Mouse (Mus musculus) left cerebral cortex, adult 18-20 months (tissue): ENCODE measurements around the gene Gabrr1. TPM values are rescaled to one million over a fixed set of nuclear protein-coding genes. Genes with fewer than 3 reads are reported as not detected.
"Not testable (repeated sequence)": the region's sequence is repeated elsewhere in the genome, so short reads cannot be mapped to it uniquely, and the experiment has no call there.

Experiments
- DNase-seq, 2 experiments: peaks; one replicate each; pipeline ENCODE4 v3.0.0; 2021 to 2022; ENCODE audit warnings: low spot score in 2 of 2, mixed read lengths in 1 of 2
- long read RNA-seq, 2 experiments: library from polyadenylated mRNA; stranded (forward); transcript quantifications; one replicate each; pipeline ENCODE4 v2.0.0; 2021
- total RNA-seq, 2 experiments: library from RNA; stranded (reverse); gene quantifications; 2 replicates each; pipeline ENCODE4 v1.2.3; 2021

The Gabrr1 gene
- total RNA-seq = under 1 TPM in 1 of 2 experiments, not detected in 1; 0.14 TPM
- long read RNA-seq, experiment 1 = 0 reads
- long read RNA-seq, experiment 2 = 0 reads

DNA sequence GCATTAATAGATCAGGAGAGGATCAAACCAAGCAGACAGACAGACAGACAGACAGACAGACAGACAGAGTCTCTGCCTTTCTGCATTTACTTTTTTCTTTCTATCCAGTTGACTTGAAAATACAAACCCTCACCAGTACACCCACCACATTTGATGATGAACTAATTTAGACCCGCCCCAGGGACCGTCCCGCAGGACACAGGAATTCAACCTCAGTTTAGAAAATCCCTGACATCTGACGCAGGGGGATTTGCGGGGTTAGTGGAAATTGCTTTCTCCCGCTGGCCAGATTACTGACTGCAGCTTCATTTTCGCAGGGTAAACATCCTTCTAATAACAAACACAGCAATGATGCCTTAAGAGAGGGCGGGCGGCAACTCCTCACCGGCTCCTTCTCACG is at the start of gene Gabrr1:
TSS of gene Gabrr1 (plus strand) at position 301 of the 400 bp plus-strand sequence.
- DNase-seq = no peak

DNA sequence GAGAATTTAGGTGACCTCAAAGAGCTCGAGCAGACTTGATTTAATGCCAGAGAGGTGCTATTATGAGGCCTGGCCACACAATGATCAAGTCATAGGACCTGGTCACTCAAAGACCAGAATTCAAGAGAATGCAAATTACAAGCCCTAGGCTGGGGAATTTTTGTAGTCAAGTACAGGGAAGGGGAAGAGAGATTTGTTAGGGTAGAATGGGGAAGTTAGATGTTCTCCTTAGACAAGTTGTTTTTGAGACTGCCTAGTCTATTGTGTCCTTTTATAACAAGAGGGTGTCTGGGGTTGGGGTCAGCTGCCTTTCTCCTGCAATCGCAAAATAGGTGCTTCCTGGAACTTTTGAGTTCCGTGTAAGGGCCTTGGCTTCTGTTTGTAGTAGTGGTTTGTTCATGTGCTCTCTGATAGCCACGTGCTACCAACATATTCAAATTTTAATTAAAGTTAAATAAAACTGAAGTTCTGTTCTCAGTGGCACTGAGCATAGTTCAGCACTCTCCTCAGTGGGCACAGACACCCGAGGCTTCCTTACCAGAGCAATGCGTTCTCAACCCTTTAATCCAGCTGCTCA is 33.1 kb upstream of the Gabrr1 start:
- no peak for DNase-seq

DNA sequence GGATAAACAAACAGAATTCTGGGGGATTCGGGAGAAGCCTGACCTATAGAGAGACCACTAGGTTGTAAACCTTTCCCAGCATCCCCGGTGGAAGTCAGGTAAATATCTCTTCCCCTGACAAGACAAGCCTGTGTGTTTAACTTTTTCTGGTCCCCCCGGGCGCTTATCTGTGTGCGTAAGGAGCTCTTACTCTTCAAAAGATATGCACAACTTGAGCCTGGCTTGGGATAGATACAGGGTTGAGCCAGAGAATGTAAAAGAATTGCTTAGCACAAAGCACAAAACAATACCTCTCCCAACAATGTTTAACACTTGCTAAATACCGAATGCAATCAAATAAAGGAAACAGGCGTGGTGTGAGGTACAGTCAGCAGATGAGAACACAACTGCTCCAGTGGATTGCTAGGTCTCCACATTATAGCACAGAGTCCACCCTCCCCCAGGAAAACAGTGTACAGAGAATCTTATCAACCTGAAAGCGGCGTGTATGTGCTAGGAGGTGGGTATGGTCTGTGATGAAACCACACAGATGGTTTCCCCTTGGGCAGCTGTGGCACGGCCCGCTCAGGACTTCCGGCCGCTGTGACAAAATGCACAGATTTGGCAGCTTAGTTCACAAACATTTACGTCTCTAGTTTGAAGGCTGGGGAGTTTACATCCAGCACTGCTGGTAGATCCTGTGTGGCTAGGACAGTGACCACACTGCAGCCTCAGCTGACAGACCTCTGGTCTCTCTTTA is 22.4 kb upstream of the Gabrr1 start:
- DNase-seq = no peak

GRCm38 (mm10) chr4:33110845-33111244 is 21.5 kb upstream of the Gabrr1 start:
- DNase-seq = no peak

GRCm38 (mm10) chr4:33111358-33111757 is 21.0 kb upstream of the Gabrr1 start:
- no peak for DNase-seq

GRCm38 (mm10) chr4:33112866-33113265 is 19.5 kb upstream of the Gabrr1 start:
- DNase-seq = not testable (repeated sequence)

DNA sequence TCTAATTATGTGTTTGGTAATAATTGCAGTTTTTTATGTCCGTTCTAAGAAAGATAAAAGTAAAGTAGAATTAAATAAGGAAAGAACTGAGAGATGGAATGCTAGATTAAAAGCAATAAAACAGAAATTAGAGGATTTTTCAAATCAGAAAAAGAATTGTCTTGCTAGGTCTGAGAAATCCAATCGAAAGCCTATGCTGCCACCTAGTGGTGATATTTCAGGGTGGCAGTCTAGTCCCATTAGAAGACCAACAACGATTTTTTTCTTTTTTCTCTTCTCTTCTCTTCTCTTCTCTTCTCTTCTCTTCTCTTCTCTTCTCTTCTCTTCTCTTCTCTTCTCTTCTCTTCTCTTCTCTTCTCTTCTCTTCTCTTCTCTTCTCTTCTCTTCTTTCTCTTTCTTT is 13.2 kb upstream of the Gabrr1 start:
- DNase-seq = peak; percentile 79 to 89

GRCm38 (mm10) chr4:33124493-33124892 is 7.8 kb upstream of the Gabrr1 start:
- DNase-seq = peak; percentile 45 to 47

GRCm38 (mm10) chr4:33125409-33126084 is 6.8 kb upstream of the Gabrr1 start:
- DNase-seq = no peak

DNA sequence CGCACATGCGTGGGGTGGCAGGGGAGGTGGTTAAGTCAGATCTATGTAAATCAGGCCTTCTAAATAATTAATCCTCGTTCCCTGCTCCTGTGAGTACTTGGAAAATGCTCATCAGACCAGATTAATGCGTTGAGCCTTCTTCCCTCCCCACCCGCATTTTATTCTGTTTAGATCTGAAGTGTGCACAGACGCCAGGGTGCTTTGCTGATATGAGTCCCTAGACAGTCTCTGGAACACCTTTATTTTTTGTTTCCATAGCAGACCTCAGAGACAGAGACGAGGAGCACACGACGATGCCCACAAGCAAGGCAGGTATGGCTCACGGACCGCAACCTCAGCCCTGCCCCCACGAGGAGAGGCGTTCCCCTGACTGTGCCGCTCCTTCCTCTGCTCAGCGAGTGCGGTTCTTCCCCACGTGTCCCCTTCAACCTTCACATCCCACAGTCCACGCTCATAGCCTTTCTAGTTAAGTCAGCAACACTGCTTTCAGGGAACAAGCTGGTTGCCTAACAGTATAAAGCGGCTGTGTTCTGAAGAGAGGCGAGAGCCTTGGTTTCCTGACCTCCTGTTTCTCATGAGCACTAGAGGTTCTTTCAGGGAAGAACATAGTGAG is 14.5 kb downstream of the Gabrr1 start:
- no peak for DNase-seq

DNA sequence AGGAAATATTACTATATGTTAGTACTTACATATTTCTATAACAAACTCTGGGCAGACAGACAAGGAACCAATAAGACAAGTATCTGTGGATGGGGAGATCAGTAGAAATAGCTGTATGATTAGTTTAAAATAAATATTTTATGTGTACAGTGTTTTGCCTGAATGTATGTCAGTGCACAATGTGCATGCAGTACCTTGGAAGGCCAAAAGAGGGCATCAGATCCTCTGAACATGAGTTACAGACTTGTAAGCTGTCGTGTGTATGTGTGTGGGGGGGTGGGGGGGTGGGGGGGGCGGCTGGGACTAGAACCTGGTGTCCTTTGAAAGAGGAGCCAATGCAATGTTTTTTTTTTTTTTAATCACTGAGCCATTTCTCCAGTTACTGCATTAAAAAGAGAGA is 15.5 kb downstream of the Gabrr1 start:
- peak in 1 of 2 experiments; percentile 46 for DNase-seq

- no peak for DNase-seq
Observed at GRCm38 (mm10) chr4:33149150-33149549, 16.8 kb downstream of the Gabrr1 start.

GRCm38 (mm10) chr4:33152087-33153038 is 20.0 kb downstream of the Gabrr1 start:
- no peak for DNase-seq

DNA sequence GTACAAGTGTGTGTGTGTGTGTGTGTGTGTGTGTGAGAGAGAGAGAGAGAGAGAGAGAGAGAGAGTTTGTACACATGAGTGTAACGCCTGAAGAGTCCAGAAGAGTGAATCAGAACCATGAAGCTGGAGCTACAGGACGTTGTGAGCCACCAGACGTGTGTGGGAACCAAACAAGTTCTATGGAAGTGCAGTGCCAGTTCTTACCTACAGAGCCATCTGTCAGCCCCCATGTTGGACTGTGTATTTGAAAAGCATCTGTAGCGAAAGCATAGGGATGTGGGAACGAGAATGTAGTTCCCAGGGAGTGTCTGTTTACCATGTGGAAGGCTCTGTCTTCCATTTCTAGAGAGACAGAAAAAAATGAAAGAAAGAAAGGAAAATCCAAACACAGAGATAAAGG is 51.2 kb downstream of the Gabrr1 start:
- DNase-seq = peak; percentile 12 to 24

DNA sequence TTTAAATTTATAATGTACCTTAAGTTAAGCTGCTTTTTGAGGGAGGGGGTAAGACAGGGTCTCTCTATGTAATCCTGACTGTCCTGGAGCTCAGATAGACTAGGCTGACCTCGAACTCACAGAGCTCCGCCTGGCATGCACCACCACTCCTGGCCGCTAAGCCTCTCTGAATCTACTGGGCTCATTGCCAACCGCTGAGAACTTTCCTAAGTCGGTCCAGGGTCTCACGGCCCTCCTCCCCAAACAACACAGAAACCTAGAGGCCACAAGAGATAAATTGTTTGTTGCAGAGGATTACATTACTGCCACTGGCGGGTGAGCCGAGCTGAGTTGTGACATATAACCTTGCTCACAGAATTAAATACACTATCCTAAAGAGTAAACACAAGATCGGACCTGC is 55.8 kb downstream of the Gabrr1 start:
- DNase-seq = peak in 1 of 2 experiments; percentile 9

DNA sequence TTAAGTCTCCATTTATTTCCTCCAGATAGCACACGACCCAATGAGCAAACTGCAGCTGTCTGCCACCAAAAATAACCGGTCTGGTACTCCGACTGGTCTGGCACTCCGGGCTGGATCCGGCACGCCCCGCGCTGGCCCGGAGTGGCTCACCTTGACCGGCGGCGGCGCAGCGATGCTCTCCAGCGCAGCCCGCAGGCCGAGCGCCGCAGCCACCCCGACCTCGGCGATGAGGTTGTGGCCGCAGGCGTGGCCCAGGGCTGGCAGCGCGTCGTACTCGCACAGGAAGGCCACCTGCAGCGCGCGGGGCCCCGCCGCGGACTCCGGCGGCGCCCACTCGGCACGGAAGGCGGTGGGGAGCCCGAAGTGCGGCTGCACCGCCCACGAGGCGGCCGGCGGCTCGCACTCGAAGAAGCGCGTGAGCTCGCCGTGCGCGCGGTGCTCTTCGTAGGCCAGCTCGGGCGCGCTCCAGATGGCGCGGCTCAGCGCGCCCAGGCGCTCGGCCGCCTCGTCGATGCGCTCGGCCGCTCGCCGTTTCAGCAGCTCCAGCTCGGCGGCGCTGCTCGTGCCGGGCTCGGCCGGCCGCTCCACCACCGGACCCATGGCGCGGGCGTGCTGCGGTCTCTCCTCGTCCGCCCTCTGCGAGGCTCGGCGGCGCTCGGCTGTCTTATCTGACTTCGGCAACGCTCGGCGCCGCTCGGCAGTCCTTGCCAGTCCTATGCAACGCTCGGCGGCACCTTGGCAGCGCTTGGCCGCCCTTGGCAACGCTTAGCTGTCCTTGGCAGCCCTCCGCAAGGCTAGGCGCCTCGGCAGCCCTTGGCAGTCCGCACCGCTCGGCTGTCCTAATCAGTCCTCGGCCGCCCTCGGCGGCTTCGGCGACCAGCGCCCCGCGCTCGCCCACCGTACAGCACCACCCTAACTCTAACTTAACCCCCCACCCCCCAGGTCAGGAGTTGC is 56.7 kb downstream of the Gabrr1 start:
- peak; percentile 76 to 87 for DNase-seq

- no peak for DNase-seq
Observed at GRCm38 (mm10) chr4:33189735-33190036, 57.4 kb downstream of the Gabrr1 start, which contains the start of gene Pm20d2. Pm20d2 (minus strand) TSS chr4:33189737.

DNA sequence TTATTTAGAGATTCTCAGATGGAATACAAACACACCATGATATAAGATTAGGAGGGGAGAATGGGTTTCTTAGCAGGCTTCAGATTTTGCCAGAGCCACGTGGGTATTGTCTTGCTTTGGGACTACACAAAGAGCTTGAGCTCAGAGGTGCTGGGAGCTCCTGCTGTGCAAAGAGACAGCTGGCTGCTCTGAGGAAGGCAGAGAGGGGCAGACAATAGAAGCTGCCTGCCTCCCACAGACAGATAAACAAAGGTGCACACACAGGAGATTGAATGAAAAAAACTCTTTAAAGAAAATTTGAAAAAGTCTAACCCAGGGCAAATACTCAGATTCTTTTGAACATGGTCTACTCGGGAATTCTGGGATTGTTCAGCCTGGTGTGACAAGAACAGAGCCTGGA is 65.8 kb downstream of the Gabrr1 start:
- no peak for DNase-seq

GRCm38 (mm10) chr4:33204682-33205081 is 72.4 kb downstream of the Gabrr1 start:
- peak; percentile 53 for DNase-seq

GRCm38 (mm10) chr4:33207551-33207950 is 75.2 kb downstream of the Gabrr1 start:
- no peak for DNase-seq
